Mouse (Mus musculus): Measurements from ENCODE around the gene Zdhhc1. TPM values are rescaled to one million over a fixed set of nuclear protein-coding genes. Genes with fewer than 3 reads are reported as not detected.

The Zdhhc1 gene
- polyA plus RNA-seq, 1 experiment from 2014 or later = 68.3 TPM

DNA sequence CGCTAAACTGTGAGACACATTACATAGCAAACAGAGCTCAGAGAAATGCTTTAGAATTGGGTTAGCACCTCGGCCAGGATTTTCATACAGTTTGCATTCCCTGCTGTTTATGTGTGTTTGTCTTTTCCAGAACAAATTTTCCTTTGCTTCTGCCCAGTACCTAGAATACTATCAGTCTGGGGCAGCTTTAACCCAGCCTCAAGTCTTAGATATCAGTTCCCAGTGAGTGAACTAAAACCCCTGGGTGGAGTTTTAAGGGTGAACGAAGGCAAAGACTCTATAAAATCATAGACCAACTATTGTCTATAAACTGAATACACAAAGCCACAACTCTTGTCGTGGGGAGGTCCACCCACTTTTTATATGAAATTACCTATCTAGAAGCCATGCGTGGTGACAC, 48.1 kb downstream of the Zdhhc1 start:
- ATAC-seq (no peak), DNase-seq (ENCODE audit: low read depth, low spot score) (no peak)
- in situ Hi-C loops (cut with MboI; ENCODE audit: low pct_unique_long_range_greater_than_20kb) = no loop called here

DNA sequence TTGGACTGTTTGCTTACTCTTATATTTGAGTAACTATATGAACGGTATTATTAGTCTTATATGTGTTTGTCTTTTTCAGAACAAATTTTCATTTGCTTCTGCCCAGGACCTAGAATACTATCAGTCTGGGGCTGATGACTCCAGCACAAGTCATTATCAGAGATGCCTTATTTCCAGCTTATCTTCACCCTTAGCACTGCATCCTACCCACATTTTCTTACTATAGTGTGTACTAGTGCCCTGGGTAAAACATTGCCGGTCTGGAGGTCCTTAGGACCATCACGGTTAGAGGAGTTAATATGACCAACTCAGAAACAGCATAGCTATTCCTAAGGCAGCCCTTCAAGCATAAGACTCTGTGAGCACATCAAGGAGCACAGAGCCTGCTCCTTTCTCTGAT, 48.5 kb downstream of the Zdhhc1 start:
- in situ Hi-C loops (cut with MboI; ENCODE audit: low pct_unique_long_range_greater_than_20kb) = no loop called here
- TF ChIP-seq CTCF (IDR thresholded peaks at IDR 0.05) = no peak
- ChIA-PET POLR2A (no interaction called here), CTCF (interaction anchor here (0.9 to 2.0 kb wide), 4 partner anchors 9 to 67 kb away, joined by 3 to 6 read pairs (median 3); no protein-coding TSS in a partner anchor)
- no peak for DNase-seq (ENCODE audit: low read depth, low spot score)
- ATAC-seq = no peak
- H3K27me3 ChIP-seq = peaks cover 70% of the 10 kb centered on the region

More for the DNA sequence above, 48.1 kb downstream of the Zdhhc1 start:
- ChIA-PET POLR2A (no interaction called here), CTCF (interaction anchor here (1.1 kb wide), 1 partner anchor 51 kb away, joined by 3 read pairs; no protein-coding TSS in a partner anchor)
- no peak for TF ChIP-seq CTCF (IDR thresholded peaks at IDR 0.05)
- peaks cover 66% of the 10 kb centered on the region for H3K27me3 ChIP-seq

DNA sequence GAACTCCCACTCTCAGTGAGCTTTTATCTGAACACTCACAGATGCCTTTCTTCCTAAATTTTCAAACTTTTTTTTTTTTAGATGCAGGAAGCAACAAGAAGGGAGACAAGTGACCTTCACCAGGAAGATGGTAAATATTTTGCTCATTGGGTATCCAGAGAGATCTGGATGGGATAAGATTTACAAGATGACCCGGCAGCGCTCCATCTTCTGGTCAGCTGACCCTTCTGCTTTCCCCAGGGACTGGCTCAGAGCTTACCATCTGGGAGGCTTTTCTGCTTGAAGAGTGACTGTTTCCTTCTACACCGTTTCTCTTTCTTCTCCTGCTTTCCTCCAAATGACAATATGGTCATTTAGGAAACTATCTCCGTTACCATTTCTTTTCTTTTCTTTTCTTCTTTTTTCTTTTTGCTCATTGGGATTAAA, 50.6 kb downstream of the Zdhhc1 start:
- POLR2A ChIA-PET = no interaction called here
- CTCF ChIA-PET = interaction anchor here (2.0 kb wide), 1 partner anchor 7 kb away, joined by 6 read pairs; no protein-coding TSS in a partner anchor
- DNase-seq (ENCODE audit: low read depth, low spot score) = no peak
- H3K27me3 ChIP-seq = peaks cover 80% of the 10 kb centered on the region
- no peak for ATAC-seq
- no peak for TF ChIP-seq CTCF (IDR thresholded peaks at IDR 0.05)
- in situ Hi-C loops (cut with MboI; ENCODE audit: low pct_unique_long_range_greater_than_20kb) = no loop called here

DNA sequence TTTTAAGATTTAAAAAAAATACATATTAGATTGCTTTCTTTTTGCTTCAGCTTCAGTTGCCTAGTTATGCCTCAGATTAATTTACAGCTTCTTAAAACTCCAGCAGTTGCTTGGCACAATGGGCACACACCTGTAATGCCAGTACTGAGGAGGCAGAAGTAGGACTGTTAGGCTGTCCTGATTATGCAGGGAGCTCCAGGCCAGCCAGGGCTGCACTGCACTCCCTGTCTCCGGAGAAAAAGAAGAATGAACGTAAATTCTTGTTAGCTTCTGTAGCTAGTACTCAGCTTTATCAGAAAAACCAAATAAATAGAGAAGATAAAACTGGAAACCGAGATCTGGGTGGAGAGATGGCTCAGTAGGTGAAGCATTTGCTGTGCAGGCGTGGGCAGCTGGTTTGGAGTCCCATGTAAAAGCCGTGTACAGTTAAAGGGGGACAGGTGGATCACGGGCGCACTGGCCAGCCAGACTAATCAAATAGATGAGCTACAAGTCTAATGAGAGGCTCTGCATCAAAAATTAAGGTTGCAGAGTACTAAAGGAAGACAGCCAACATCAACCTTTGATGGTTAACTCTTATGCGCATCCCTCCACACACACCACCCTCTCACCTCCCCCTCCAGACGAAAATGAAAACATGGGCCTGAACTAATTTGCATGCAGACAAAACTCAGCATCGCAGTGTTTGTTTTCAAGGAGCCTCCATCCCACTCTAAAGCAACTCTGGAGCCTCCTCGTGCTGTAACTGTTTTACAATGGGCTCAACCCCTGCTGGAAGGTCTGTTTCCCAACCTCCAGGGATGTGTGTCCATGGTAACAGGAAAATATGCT, 51.2 kb downstream of the Zdhhc1 start:
- TF ChIP-seq CTCF (IDR thresholded peaks at IDR 0.05) = no peak
- ChIA-PET CTCF (interaction anchor here (0.7 kb wide), 1 partner anchor 10 kb away, joined by 3 read pairs; no protein-coding TSS in a partner anchor), POLR2A (no interaction called here)
- no peak for ATAC-seq
- in situ Hi-C loops (cut with MboI; ENCODE audit: low pct_unique_long_range_greater_than_20kb) = no loop called here
- no peak for DNase-seq (ENCODE audit: low read depth, low spot score)
- peaks cover 82% of the 10 kb centered on the region for H3K27me3 ChIP-seq

DNA sequence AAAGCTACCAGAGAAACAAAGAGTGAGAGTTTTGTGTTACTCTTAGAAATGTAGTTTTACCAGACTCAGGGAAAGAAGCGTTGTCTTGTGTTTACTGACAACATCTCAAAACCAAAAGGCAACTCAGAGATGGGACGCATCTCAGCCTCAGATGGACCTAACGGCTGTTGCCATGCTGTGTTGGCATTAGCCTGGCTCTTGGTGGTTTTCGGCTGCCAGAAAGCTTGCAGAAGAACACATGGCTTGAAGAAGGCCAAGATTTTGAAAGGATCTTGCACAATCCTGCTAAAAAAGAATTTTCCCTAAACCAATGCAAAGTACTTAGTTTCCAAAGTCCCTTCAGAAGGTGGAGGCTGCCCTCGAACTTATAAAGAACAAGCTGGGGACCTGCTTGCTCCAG, 54.0 kb downstream of the Zdhhc1 start:
- ATAC-seq (no peak), DNase-seq (ENCODE audit: low read depth, low spot score) (no peak)
- CTCF ChIA-PET = interaction anchor here (1.8 kb wide), 2 partner anchors 10 to 45 kb away, joined by 5 to 6 read pairs; no protein-coding TSS in a partner anchor
- no peak for TF ChIP-seq CTCF (IDR thresholded peaks at IDR 0.05)
- in situ Hi-C loops (cut with MboI; ENCODE audit: low pct_unique_long_range_greater_than_20kb) = no loop called here
- POLR2A ChIA-PET = no interaction called here
- peaks cover 73% of the 10 kb centered on the region for H3K27me3 ChIP-seq

DNA sequence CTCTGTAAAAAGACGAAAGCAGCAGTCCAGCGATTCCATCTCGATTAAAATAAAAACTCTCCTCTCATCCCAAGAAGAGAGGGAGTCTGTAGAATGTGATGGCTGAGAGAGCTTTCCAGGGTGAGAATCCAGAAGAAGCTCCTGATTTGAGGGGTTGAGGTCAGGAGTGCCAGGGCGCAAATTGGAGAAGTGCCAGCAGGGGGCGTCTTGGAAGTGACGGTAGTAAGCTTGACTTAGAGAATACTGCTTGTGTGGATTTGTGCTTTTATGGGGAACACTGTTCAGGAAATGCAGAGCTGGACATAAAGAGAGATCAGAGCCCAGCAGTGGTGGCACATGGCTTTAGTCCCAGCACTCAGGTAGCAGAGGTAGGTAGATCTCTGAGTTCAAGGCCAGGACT, 55.3 kb downstream of the Zdhhc1 start:
- ATAC-seq = no peak
- ChIA-PET CTCF (interaction anchor here (1.4 to 1.8 kb wide), 3 partner anchors 9 to 43 kb away, joined by 3 to 6 read pairs (median 5); no protein-coding TSS in a partner anchor), POLR2A (no interaction called here)
- peak; percentile 75 for TF ChIP-seq CTCF (IDR thresholded peaks at IDR 0.05)
- no peak for DNase-seq (ENCODE audit: low read depth, low spot score)
- in situ Hi-C loops (cut with MboI; ENCODE audit: low pct_unique_long_range_greater_than_20kb) = no loop called here
- H3K27me3 ChIP-seq = peaks cover 81% of the 10 kb centered on the region

DNA sequence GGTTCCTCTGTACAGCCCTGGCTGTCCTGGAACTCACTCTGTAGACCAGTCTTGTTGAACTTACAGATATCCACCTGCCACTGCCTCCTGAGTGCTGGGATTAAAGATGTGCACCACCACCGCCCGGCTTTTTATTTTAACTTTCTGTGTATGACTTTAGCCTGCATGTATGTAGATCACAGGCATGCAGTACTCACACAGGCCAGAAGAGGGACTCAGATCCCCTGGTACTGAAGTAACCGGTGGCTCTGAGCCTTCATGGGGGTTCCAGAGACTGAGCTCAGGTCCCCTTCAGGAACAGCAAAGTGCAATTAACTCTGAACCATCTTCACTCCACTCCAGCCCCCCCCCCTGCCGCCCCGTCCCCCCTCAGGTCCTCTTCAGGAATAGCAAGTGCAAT, 57.8 kb downstream of the Zdhhc1 start:
- in situ Hi-C loops (cut with MboI; ENCODE audit: low pct_unique_long_range_greater_than_20kb) = no loop called here
- CTCF ChIA-PET = interaction anchor here (0.7 to 1.6 kb wide), 7 partner anchors 8 to 88 kb away, joined by 3 to 6 read pairs (median 4); no protein-coding TSS in a partner anchor
- POLR2A ChIA-PET = interaction anchor here (0.7 kb wide), 1 partner anchor 27 kb away, joined by 6 read pairs; no protein-coding TSS in a partner anchor
- TF ChIP-seq CTCF (IDR thresholded peaks at IDR 0.05) = peak; percentile 72
- DNase-seq (ENCODE audit: low read depth, low spot score) (no peak), ATAC-seq (no peak)
- H3K27me3 ChIP-seq = peaks cover 77% of the 10 kb centered on the region

DNA sequence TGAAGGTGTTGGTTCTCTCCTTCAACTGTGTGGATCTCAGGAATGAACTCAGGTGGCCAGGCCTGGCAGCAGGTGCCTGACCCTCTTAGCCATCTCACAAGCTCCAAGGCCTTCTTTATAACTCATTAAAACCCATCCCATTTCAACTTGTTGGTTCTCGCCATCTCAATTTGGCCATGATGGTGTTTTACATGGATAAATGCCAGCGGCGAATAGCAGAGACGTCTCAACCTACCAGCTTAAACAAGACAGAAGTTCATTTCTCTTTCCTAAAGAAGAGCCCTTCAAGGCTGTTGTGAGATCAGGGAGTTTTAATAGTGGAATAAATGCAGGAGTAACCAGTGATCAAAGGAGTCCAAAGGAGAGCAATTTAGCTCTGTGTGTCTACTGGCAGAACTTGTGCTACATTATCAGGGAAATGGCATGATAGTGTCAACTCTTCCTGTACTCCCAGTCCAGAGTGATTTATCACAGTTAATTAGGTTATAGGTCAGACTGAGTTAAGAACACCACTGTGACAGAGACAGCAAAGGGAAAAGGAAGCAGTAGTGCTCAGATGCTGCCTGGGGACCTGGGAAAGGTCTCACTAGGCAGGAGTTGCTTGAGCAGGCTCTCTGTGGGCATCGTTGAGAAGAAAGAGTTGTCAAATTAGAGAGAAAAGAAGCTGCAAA, 59.5 kb downstream of the Zdhhc1 start:
- ATAC-seq (no peak), DNase-seq (ENCODE audit: low read depth, low spot score) (no peak)
- ChIA-PET POLR2A (no interaction called here), CTCF (interaction anchor here (0.9 kb wide), 2 partner anchors 43 to 102 kb away, joined by 3 to 4 read pairs; no protein-coding TSS in a partner anchor)
- in situ Hi-C loops (cut with MboI; ENCODE audit: low pct_unique_long_range_greater_than_20kb) = no loop called here
- TF ChIP-seq CTCF (IDR thresholded peaks at IDR 0.05) = no peak
- peaks cover 77% of the 10 kb centered on the region for H3K27me3 ChIP-seq

DNA sequence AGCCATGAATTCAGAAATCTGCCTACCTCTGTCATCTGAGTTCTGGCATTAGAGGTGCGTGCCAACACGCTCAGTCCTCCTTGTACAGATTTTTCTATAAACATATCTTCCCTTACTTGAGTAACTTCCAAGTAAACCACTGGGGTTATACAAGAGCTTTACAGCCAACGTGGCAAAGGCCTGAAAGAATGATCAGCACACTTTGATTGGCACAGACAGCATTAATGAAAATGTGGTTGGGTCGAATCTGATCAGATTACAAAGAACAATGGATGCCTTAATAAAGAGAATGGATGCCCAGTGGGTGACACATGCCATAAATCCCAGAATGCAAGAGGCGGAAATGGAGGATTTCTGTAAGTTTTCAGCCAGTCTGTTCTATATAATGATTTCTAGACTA, 60.5 kb downstream of the Zdhhc1 start:
- no peak for TF ChIP-seq CTCF (IDR thresholded peaks at IDR 0.05)
- DNase-seq (ENCODE audit: low read depth, low spot score) (no peak), ATAC-seq (no peak)
- ChIA-PET CTCF (interaction anchor here (1.1 kb wide), 1 partner anchor 118 kb away, joined by 3 read pairs; no protein-coding TSS in a partner anchor), POLR2A (no interaction called here)
- in situ Hi-C loops (cut with MboI; ENCODE audit: low pct_unique_long_range_greater_than_20kb) = no loop called here
- H3K27me3 ChIP-seq = peaks cover 79% of the 10 kb centered on the region

DNA sequence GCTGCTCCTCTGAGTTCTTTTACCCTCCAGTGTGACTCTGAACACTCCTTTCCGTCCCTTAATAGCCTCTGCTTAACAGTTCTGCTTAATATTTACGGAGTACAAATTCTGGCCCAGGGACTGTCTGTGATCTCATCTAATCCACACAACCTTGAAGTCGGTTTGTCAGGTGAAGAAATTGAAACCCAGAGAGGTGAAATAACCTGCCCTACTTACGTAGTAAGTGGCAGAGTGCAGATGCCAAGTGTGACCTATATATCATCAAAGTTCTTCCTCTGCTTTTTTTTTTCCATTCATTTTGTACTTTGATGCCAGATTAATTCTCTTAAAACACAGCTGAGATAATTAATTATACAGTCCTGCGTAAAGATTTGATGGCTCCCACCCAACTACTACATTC, 62.6 kb downstream of the Zdhhc1 start:
- H3K27me3 ChIP-seq = peaks cover 79% of the 10 kb centered on the region
- ATAC-seq (no peak), DNase-seq (ENCODE audit: low read depth, low spot score) (no peak)
- CTCF ChIA-PET = no interaction called here
- POLR2A ChIA-PET = interaction anchor here (1.1 kb wide), 1 partner anchor 63 kb away, joined by 4 read pairs; no protein-coding TSS in a partner anchor
- TF ChIP-seq CTCF (IDR thresholded peaks at IDR 0.05) = no peak
- in situ Hi-C loops (cut with MboI; ENCODE audit: low pct_unique_long_range_greater_than_20kb) = no loop called here

Data from Patski (cell line).